Mouse (Mus musculus) testis, postnatal 14 days (tissue): ENCODE data around the gene Usp1.
"Not testable (repeated sequence)": the region's sequence is repeated elsewhere in the genome, so short reads cannot be mapped to it uniquely, and the experiment has no call there.

ENCODE experiments used
- DNase-seq: peaks from one replicate; pipeline ENCODE4 v3.0.0; 2021; ENCODE audit warnings: low spot score

Gene Usp1

DNA sequence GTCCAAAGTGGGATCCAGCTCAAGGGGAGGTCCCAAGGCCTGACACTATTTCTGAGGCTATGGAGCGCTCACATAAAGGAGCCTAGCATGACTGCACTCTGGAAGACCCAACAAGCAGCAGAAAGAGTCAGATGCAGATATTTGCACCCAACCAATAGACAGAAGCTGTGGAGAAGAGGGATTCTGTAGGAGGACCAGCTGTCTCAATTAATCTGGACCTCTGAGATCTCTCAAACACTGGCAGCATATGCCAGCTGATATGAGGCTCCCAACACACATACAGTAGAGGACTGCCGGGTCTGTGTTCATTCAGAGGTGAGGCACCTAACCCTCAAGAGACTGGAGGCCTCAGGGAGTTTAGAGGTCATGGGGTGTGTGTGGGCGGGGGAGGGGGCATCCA lies 56.4 kb downstream of the Usp1 start:
- DNase-seq: not testable (repeated sequence)

DNA sequence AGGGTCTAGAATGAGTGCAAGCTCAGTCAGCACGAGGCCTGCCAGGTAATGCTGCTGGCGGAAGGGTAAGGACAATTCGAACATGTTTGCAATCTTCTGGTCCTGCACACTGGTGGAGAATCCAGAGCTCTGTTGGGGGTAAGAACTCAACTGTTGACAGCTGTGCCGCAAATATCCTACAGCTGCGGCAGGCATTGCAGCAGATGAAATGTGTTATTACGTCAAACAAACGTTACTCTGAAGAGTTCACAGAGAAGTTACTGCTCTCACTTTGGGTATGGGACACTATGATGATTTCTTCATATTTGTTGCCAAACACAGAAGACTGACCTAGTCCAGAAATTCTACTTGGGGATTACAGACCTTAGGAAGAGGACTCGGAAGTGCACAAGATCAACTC lies 61.1 kb downstream of the Usp1 start:
- DNase-seq: no peak
